ENCODE assay signal across 8 mouse cellular contexts in genomic region chrX:11665077-11665974, GRCm38 (mm10).
A peak's percentile ranks its signal among the peaks of the same experiment; 100 is the strongest.
DNase-seq lines count a peak whose midpoint lies in the region; ATAC-seq and TF ChIP-seq lines count a peak whose summit lies in the region.

No protein-coding gene starts in this region.

- H3K4me3 ChIP-seq in bone marrow macrophage, adult 2 months (ENCODE audit: insufficient read depth, low read length) = peak overlapping the region; percentile 44
- H3K4me3 ChIP-seq in kidney, embryonic 15.5 days (replicated peaks) = peak overlapping the region; percentile 42
- H3K4me3 ChIP-seq in testis, adult 2 months (ENCODE audit: control insufficient read depth, low read depth, low read length) = peak overlapping the region; percentile 67

- TF ChIP-seq CTCF in bone marrow macrophage, adult 2 months (IDR thresholded peaks at IDR 0.05; ENCODE audit: low read depth, low read length) = no peak
- no peak for TF ChIP-seq CTCF in testis, adult 2 months (IDR thresholded peaks at IDR 0.05; ENCODE audit: control insufficient read depth, insufficient read depth, insufficient replicate concordance, low read depth, low read length)

- peak overlapping the region; percentile 44 for H3K9ac ChIP-seq in kidney, embryonic 15.5 days

- peaks cover 7% of the 10 kb centered on the region for H3K4me1 ChIP-seq in bone marrow macrophage, adult 2 months (ENCODE audit: control insufficient read depth, insufficient read depth, low read length)
- peaks cover 33% of the 10 kb centered on the region for H3K4me1 ChIP-seq in kidney, embryonic 15.5 days
- H3K4me1 ChIP-seq in testis, adult 2 months (ENCODE audit: control insufficient read depth, insufficient read depth, low read length) = peaks cover 13% of the 10 kb centered on the region

- H3K9me3 ChIP-seq in kidney, embryonic 15.5 days (replicated peaks) = no peaks in the 10 kb centered on the region

- DNase-seq in frontal cortex, postnatal 14 days (ENCODE audit: low spot score in 2 of 2) = no peak
- DNase-seq in heart, adult 8-10 months (ENCODE audit: low spot score) = peak; percentile 14
- no peak for DNase-seq in urinary bladder, adult 2 months (ENCODE audit: low spot score)

- 18% methylated on average over 29 of the region's 30 CpGs for WGBS in kidney, embryonic 15.5 days

- peak overlapping the region; percentile 67 for H3K4me2 ChIP-seq in kidney, embryonic 15.5 days

- no peak overlapping the region; the same call in 1 of the 2 replicates for H3K27ac ChIP-seq in bone marrow macrophage, adult 2 months (ENCODE audit: insufficient read depth, low read depth, low read length)
- peak overlapping the region; percentile 89 for H3K27ac ChIP-seq in kidney, embryonic 15.5 days
- peak overlapping the region; percentile 44 for H3K27ac ChIP-seq in testis, adult 2 months (ENCODE audit: control insufficient read depth, insufficient read depth, low read depth, low read length)

- ATAC-seq in frontal cortex, adult (ENCODE audit: low TSS enrichment) = peak; percentile 64; the same call in 1 of the 2 replicates
- no peak for ATAC-seq in kidney, embryonic 15.5 days (replicated peaks; ENCODE audit: low FRiP score)
- ATAC-seq in megakaryocyte progenitor cell, adult 5-6 weeks (replicated peaks; ENCODE audit: poor library complexity) = peak; percentile 6; the same call in 1 of the 2 replicates

- no peaks in the 10 kb centered on the region for H3K36me3 ChIP-seq in kidney, embryonic 15.5 days
- no peaks in the 10 kb centered on the region for H3K36me3 ChIP-seq in testis, adult 2 months (ENCODE audit: control insufficient read depth, insufficient read depth, low read length)

- no peak for TF ChIP-seq POLR2A in bone marrow macrophage, adult 2 months (IDR thresholded peaks at IDR 0.05; ENCODE audit: borderline replicate concordance, low read depth, low read length)
- no peak for TF ChIP-seq POLR2A in testis, adult 2 months (IDR thresholded peaks at IDR 0.05; ENCODE audit: control insufficient read depth, low read depth, low read length)

- peaks cover 62% of the 10 kb centered on the region for H3K27me3 ChIP-seq in kidney, embryonic 15.5 days
- no peaks in the 10 kb centered on the region for H3K27me3 ChIP-seq in testis, adult 2 months (ENCODE audit: control insufficient read depth, insufficient read depth, low read length)
